Mouse (Mus musculus): ENCODE results near the gene Pqlc2.

The Pqlc2 gene

DNA sequence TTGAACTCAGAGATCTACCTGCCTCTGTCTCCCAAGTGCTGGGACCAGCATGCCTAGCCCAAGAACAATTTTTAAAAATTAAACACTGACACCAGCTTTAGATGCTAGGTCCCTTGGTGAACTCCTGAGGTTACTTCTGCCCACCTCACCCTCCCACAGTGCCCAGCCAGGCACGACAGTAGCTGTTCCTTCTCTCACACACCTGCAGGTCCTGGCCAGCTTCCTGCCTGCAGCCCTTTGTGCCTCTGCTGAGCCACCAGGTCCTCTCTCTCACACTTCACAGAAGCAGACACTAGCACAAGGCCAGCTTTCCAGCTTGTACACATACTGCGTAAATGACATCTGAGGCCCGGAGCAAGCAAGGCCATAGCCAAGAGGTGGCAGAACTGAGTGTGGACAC is 5.0 kb downstream of the Pqlc2 start:
- in situ Hi-C loops (cut with MboI, MseI): no loop called here

DNA sequence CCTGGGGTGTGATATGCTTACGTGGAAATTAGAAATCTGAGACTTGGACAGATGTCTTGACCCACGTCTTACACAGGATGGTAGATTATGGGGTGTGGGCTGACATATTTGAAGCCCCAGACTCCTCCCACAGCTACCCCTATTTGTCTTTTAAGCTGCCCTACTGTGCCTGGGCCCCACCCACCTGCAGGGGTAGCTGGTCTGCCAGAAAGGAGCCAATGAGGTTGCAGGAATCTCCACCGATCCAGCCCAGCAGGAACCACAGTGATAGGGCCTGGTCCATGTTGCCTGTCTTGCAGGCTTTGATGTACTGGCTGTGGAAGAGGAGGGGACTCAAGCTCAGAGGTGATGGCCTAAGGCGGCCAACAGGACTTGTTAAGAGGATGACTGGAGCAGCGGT is 8.3 kb downstream of the Pqlc2 start:
- in situ Hi-C loops (cut with MboI, MseI): no loop called here

- in situ Hi-C loops (cut with MboI, MseI): no loop called here
These were observed 8.7 kb downstream of the Pqlc2 start for GRCm38 (mm10) chr4:139301780-139302179.

DNA sequence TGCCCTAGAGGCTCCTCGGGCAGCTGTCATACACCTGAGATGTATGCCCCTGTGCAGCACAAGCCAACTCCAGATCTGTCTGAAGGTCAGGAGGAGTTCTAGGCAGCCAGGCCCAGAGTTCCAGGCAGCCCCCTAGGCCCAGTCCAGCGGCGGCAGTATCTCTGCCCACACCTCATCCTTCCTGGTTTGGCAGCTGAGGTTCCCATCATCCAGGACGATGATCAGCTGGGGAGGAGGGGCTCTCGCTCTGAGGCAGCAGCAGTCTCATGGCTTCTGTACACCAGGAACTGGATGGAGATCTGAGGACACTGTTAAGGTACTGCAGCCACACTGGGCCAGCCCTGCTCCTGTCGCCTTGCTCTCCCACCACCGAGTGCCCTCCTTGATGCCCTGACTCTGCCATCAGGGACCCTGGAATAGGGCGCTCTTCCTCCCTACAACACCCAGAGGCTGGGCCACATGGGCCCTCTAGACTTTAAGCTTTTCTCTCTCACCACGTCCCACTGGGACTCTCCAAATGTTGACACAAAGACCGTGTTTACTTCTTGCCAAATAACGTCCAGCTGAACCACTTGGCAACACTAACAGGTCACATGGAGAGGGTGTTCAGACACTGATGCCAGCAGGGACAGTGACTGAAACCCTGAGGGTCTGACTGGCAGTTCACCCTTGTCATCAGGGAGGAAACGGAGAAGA is 11.7 kb downstream of the Pqlc2 start:
- in situ Hi-C loops (cut with MboI, MseI): no loop called here

DNA sequence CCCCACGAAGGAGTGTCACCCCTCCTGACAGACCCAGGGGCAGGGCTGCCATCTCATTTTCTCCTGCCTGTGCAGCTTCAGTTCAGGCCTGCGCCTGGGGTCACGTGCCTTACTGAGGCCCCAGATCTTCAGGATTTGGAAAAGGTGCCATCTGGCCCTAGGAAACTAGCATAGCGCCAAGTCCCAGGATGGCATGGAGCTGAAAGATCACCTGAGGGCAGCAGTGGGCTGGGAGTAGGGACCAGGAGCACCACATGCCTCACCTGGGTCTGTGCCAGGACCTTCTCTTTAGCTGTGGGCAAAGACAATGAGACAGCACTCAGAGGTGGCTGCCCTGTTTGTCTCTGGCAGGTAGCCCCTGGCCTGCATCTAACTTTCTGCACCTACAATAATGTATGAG is 12.9 kb downstream of the Pqlc2 start:
- in situ Hi-C loops (cut with MboI, MseI): no loop called here

- in situ Hi-C loops (cut with MboI, MseI): no loop called here
These were observed 18.5 kb downstream of the Pqlc2 start for GRCm38 (mm10) chr4:139292038-139292437.

- in situ Hi-C loops (cut with MboI, MseI): no loop called here
These were observed 19.4 kb downstream of the Pqlc2 start for GRCm38 (mm10) chr4:139291099-139291498.

DNA sequence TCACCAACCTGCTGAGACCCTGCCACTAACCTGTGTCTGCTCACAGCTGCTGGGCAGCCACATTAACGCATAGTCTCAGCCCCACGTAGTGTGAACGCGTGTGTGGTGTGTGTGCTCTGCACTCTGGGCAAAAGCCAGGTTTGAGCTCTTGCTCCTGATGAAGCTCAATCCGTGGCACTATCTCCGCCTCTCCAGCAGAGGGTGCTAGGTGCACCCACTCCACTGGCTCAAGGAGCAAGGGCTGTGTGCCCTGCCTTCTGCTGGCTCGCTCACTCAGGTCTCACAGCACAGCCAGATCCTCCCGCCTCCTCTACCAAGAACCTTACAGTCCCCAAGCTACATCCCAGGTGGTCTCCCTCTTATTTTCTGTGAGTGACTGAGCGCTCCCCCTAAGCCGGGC is 21.5 kb downstream of the Pqlc2 start:
- in situ Hi-C loops (cut with MboI, MseI): no loop called here

GRCm38 (mm10) chr4:139287122-139287863 is 23.2 kb downstream of the Pqlc2 start:
- in situ Hi-C loops (cut with MboI, MseI): no loop called here

DNA sequence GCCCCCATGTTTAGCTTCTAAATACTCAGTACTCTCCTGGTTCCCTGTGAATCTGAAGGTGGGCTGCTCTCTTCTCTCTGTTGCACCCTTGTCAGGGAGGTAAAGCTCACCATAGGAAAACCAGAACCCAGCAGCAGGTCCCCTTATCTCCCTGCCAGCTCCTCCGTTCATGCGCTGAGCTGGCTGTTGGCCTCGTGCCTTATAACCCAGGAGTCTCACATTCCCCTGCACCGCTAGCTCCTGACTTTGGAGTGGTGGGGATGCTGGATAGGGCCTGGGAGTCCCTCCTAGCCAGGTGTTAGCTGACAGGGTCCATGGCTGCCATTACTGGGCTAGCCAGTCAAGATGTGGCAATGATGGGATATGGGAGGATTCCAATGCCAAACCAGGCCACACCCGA is 24.3 kb downstream of the Pqlc2 start:
- in situ Hi-C loops (cut with MboI, MseI): no loop called here

GRCm38 (mm10) chr4:139284877-139285276 is 25.6 kb downstream of the Pqlc2 start:
- in situ Hi-C loops (cut with MboI, MseI): no loop called here

- in situ Hi-C loops (cut with MboI, MseI): no loop called here
These were observed 27.5 kb downstream of the Pqlc2 start for GRCm38 (mm10) chr4:139282955-139283417.

- in situ Hi-C loops (cut with MboI, MseI): no loop called here
These were observed 28.6 kb downstream of the Pqlc2 start for GRCm38 (mm10) chr4:139281791-139282345.

DNA sequence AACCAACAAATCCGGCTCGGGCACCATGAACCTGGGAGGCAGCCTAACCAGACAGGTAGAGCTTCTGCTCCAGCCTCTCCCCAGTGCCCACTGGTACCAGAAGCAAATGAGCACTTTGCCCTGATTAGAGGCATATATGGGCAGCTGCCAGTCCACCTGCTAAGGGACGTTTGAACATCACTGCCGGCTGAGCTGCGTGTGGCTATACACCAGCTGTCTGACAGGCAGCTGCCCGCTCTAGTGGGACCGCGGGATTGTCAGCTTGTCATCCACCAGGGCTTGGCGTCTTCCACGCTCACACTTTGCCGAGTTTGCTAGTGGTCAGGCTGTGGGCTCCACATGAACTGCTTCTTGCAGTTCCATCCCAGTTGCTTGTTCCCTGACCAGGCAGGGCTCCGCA is 30.0 kb downstream of the Pqlc2 start:
- in situ Hi-C loops (cut with MboI, MseI): no loop called here

DNA sequence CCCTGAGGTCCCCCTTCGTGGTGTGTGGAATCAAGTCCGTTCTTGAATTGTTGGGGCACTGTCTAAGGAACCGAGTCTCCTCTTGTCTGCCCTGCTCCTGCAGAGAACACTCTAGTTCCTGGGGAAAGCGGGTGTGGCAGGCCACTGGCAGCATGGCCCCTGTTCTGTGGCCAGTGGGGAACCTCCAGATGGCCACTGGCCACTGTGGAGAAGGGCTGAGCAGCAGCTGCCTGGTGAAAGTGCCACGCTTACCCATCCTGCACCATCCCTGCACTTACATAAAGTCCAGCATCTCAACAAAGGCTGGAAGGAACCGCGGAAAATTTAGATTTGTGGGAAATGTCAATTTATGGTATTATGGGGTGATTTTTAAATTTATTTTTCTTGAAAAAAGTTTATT is 34.1 kb downstream of the Pqlc2 start:
- in situ Hi-C loops (cut with MboI, MseI): no loop called here

- in situ Hi-C loops (cut with MboI, MseI): loop anchor here (25.0 kb wide), 1 partner anchor 187 kb away; the partner anchor contains the start of genes Htr6 and Nbl1
These were observed 35.9 kb downstream of the Pqlc2 start for GRCm38 (mm10) chr4:139274573-139274972.

GRCm38 (mm10) chr4:139272951-139273680 is 37.4 kb downstream of the Pqlc2 start:
- in situ Hi-C loops (cut with MboI, MseI): loop anchor here (25.0 kb wide), 1 partner anchor 186 kb away; the partner anchor contains the start of genes Htr6 and Nbl1

GRCm38 (mm10) chr4:139271562-139271961 is 38.9 kb downstream of the Pqlc2 start:
- in situ Hi-C loops (cut with MboI, MseI): loop anchor here (25.0 kb wide), 1 partner anchor 184 kb away; the partner anchor contains the start of genes Htr6 and Nbl1

DNA sequence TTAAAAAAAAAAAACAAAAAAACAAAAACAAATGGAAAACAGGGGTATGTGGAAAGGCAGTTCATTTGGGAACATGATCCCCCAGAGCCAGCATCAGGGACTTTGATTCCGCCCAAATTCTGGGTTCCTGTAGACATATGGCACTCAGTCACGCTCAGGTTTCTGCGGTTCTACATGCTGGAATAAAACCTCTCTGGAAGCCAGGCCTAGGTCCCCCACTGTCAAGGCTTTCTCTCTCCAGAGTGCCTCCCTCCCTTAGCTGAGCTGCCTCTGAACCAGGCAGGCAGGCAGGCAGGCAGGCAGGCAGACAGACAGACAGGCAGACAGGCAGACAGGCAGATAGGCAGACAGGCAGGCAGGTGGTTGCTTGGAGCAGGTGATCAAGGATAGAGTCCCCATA is 40.3 kb downstream of the Pqlc2 start:
- in situ Hi-C loops (cut with MboI, MseI): loop anchor here (25.0 kb wide), 1 partner anchor 183 kb away; the partner anchor contains the start of genes Htr6 and Nbl1

GRCm38 (mm10) chr4:139268242-139268641 is 42.3 kb downstream of the Pqlc2 start:
- in situ Hi-C loops (cut with MboI, MseI): loop anchor here (25.0 kb wide), 1 partner anchor 181 kb away; the partner anchor contains the start of genes Htr6 and Nbl1

DNA sequence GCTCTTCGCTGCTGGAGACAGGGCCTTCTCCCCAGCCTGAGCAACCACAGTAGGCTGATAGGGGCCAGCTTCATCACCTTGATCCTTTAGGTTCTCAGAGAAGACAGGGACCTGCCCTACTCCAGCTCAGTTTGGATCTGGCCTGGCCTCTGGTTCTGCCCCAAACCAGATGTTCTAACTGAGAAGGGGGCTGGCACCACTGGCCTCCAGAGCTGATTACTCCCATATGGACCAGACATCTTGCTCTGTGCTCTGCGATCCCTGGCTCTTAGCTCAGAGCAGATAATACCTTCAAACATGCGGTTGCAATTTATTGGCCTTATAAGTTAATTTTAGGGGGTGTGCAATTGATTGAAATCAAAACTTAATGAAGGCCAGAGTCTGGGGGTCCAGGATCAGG is 43.2 kb downstream of the Pqlc2 start:
- in situ Hi-C loops (cut with MboI, MseI): loop anchor here (25.0 kb wide), 1 partner anchor 180 kb away; the partner anchor contains the start of genes Htr6 and Nbl1

DNA sequence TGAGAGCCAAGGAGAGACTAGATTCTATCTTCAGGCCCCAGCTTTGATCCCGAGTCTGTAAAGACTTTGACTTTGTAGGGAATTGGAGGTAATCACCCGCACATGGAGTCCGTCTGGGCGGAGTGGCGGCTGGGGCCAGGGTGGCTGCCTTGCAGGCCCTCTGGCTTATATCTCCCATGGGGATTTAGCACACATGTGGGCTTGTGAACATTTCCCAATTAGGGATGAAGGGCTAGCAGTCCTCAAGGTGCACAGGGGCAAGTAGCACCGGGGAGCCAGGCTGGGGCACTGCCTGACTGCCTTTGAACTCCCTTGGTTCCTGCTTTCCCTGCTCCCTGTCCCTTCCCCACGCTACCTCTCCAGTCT is 44.0 kb downstream of the Pqlc2 start:
- in situ Hi-C loops (cut with MboI, MseI): loop anchor here (25.0 kb wide), 1 partner anchor 179 kb away; the partner anchor contains the start of genes Htr6 and Nbl1

All from regulatory T cell (primary cell).